In the genomic region with DNA sequence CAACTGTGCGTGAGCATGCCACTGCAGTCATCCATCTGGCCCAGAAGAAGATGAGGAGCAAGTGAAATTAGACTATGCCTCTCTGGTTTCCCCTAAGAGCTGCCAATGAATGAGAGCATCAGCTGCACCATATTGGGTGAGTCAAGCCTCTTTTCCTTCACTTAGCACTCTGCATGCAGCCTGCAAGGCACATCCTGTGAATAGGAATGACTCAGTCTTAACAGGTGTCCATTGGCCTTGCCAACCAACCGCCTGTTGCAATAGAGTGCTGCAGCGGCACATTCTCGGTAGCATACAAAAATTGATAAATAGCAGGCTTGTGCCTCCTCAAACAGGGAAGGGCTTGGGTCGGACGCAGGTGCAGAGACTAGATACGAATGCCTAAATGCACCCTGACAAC, we compare ENCODE assay signal across 15 mouse cellular contexts.
DNase-seq lines count a peak whose midpoint lies in the region; ATAC-seq lines count a peak whose summit lies in the region.
"Had no signal": no experiment of that assay in that cellular context is flagged by ENCODE, and none has a peak within 500 bp of the region (broad histone marks: within the 10 kb centered on the region; RNA-seq: fewer than 3 reads in every experiment).

No protein-coding gene starts in this region.

- H3K4me3 ChIP-seq in hindbrain, embryonic 16.5 days (ENCODE audit: low read length), result no peak overlapping the region
- H3K4me3 ChIP-seq in hindbrain, embryonic 12.5 days, result no peak overlapping the region
- H3K4me3 ChIP-seq: forebrain, embryonic 13.5 days; heart, embryonic 12.5 days; hindbrain, embryonic 15.5 days; kidney, embryonic 15.5 days; limb, embryonic 12.5 days; lung, embryonic 15.5 days; neural tube, embryonic 15.5 days had no signal

- ATAC-seq in hindbrain, embryonic 16.5 days, result peak; percentile 30; the same call in 1 of the 2 replicates
- ATAC-seq in hindbrain, embryonic 12.5 days (ENCODE audit: low FRiP score), result no peak
- ATAC-seq: forebrain, embryonic 13.5 days had no signal

- H3K27ac ChIP-seq in hindbrain, embryonic 16.5 days (ENCODE audit: low read depth, low read length), result no peak overlapping the region
- no peak overlapping the region for H3K27ac ChIP-seq in hindbrain, embryonic 12.5 days
- H3K27ac ChIP-seq: forebrain, embryonic 13.5 days; hindbrain, embryonic 15.5 days; kidney, embryonic 15.5 days; limb, embryonic 12.5 days; lung, embryonic 15.5 days; neural tube, embryonic 15.5 days had no signal

- no peak overlapping the region for H3K9ac ChIP-seq in hindbrain, embryonic 16.5 days (ENCODE audit: low read depth, low read length)
- H3K9ac ChIP-seq in hindbrain, embryonic 12.5 days, result no peak overlapping the region
- H3K9ac ChIP-seq: forebrain, embryonic 13.5 days; heart, embryonic 12.5 days; hindbrain, embryonic 15.5 days; kidney, embryonic 15.5 days; limb, embryonic 12.5 days; lung, embryonic 15.5 days; neural tube, embryonic 15.5 days had no signal

- no peak overlapping the region for H3K4me2 ChIP-seq in hindbrain, embryonic 16.5 days (ENCODE audit: low read length)
- no peak overlapping the region for H3K4me2 ChIP-seq in hindbrain, embryonic 12.5 days (replicated peaks)
- H3K4me2 ChIP-seq: forebrain, embryonic 13.5 days; heart, embryonic 12.5 days; hindbrain, embryonic 15.5 days; kidney, embryonic 15.5 days; limb, embryonic 12.5 days; lung, embryonic 15.5 days; midbrain, embryonic 11.5 days; neural tube, embryonic 15.5 days had no signal

- no peaks in the 10 kb centered on the region for H3K27me3 ChIP-seq in hindbrain, embryonic 16.5 days (replicated peaks; ENCODE audit: control insufficient read depth, insufficient read depth, low read length)
- no peaks in the 10 kb centered on the region for H3K27me3 ChIP-seq in hindbrain, embryonic 12.5 days
- H3K27me3 ChIP-seq: forebrain, embryonic 13.5 days; heart, embryonic 12.5 days; hindbrain, embryonic 15.5 days; kidney, embryonic 15.5 days; limb, embryonic 12.5 days; lung, embryonic 15.5 days; neural tube, embryonic 15.5 days had no signal

- H3K4me1 ChIP-seq in hindbrain, embryonic 16.5 days (ENCODE audit: control insufficient read depth, insufficient read depth, low read depth, low read length), result no peaks in the 10 kb centered on the region
- H3K4me1 ChIP-seq in hindbrain, embryonic 12.5 days, result no peaks in the 10 kb centered on the region
- H3K4me1 ChIP-seq: forebrain, embryonic 13.5 days; heart, embryonic 12.5 days; hindbrain, embryonic 15.5 days; kidney, embryonic 15.5 days; limb, embryonic 12.5 days; lung, embryonic 15.5 days; neural tube, embryonic 15.5 days had no signal

- no peaks in the 10 kb centered on the region for H3K9me3 ChIP-seq in hindbrain, embryonic 16.5 days (ENCODE audit: control insufficient read depth, low read length)
- H3K9me3 ChIP-seq in hindbrain, embryonic 12.5 days (replicated peaks), result no peaks in the 10 kb centered on the region
- H3K9me3 ChIP-seq: forebrain, embryonic 13.5 days; heart, embryonic 12.5 days; hindbrain, embryonic 15.5 days; kidney, embryonic 15.5 days; limb, embryonic 12.5 days; lung, embryonic 15.5 days; neural tube, embryonic 15.5 days had no signal

- 82% methylated on average over 7 of the region's 7 CpGs for WGBS in hindbrain, embryonic 16.5 days
- 87% methylated on average over 7 of the region's 7 CpGs for WGBS in hindbrain, embryonic 12.5 days

- no peaks in the 10 kb centered on the region for H3K36me3 ChIP-seq in hindbrain, embryonic 16.5 days (ENCODE audit: control insufficient read depth, insufficient read depth, low read length)
- H3K36me3 ChIP-seq in hindbrain, embryonic 12.5 days, result no peaks in the 10 kb centered on the region
- H3K36me3 ChIP-seq: heart, embryonic 12.5 days; hindbrain, embryonic 15.5 days; kidney, embryonic 15.5 days; limb, embryonic 12.5 days; lung, embryonic 15.5 days; neural tube, embryonic 15.5 days had no signal

- peak; percentile 31 for DNase-seq in gastrocnemius, adult 18-20 months (ENCODE audit: low spot score)
- peak; percentile 74 to 78 for DNase-seq in layer of hippocampus, adult 8-10 months (ENCODE audit: low spot score in 2 of 2)
- peak; percentile 53 for DNase-seq in right cerebral cortex, postnatal 25 days
- DNase-seq in yolk sac, embryonic 10.5 days (ENCODE audit: low spot score), result no peak
- DNase-seq in testis, postnatal 14 days (ENCODE audit: low spot score), result no peak

Comparison
In these comparisons a context has a peak if more than half of its experiments do, and no peak if none do; other contexts are left out.
1. DNase-seq: peak in gastrocnemius, adult 18-20 months (single experiment), layer of hippocampus, adult 8-10 months (2 of 2) and right cerebral cortex, postnatal 25 days (single experiment); none in yolk sac, embryonic 10.5 days (single experiment) and testis, postnatal 14 days (single experiment).